Mouse (Mus musculus): ENCODE data around the gene Gbp4. TPM values are rescaled to one million over a fixed set of nuclear protein-coding genes. Genes with fewer than 3 reads are reported as not detected.
"Not testable (repeated sequence)": the region's sequence is repeated elsewhere in the genome, so short reads cannot be mapped to it uniquely, and the experiment has no call there.

The Gbp4 gene
- polyA plus RNA-seq, 1 experiment from 2014 or later = 1.2 TPM

- H3K27ac ChIP-seq (ENCODE audit: low read depth) = no peak overlapping the region
- H3K36me3 ChIP-seq (ENCODE audit: insufficient read depth) = no peaks in the 10 kb centered on the region
- H3K4me2 ChIP-seq = no peak overlapping the region
- ATAC-seq (ENCODE audit: insufficient read depth) (no peak), DNase-seq (no peak)
- no peak overlapping the region for H3K9ac ChIP-seq
- no peak for TF ChIP-seq CTCF (IDR thresholded peaks at IDR 0.05; ENCODE audit: low read depth)
- no peaks in the 10 kb centered on the region for H3K4me1 ChIP-seq (ENCODE audit: insufficient read depth)
- H3K27me3 ChIP-seq (ENCODE audit: insufficient read depth, low read length) = no peaks in the 10 kb centered on the region
- peaks cover 3% of the 10 kb centered on the region; the same call in 1 of the 2 replicates for H3K9me3 ChIP-seq (ENCODE audit: low read depth, low read length)
- H3K4me3 ChIP-seq (ENCODE audit: low read depth, low read length) = no peak overlapping the region
These were observed 57.5 kb downstream of the Gbp4 start for GRCm38 (mm10) chr5:105081900-105082299.

GRCm38 (mm10) chr5:105068356-105068755 lies 71.0 kb downstream of the Gbp4 start:
- H3K27ac ChIP-seq (ENCODE audit: low read depth); H3K27me3 ChIP-seq (ENCODE audit: insufficient read depth, low read length); H3K9me3 ChIP-seq (ENCODE audit: low read depth, low read length); H3K4me3 ChIP-seq (ENCODE audit: low read depth, low read length); H3K4me1 ChIP-seq (ENCODE audit: insufficient read depth); H3K4me2 ChIP-seq; DNase-seq; H3K36me3 ChIP-seq (ENCODE audit: insufficient read depth); H3K9ac ChIP-seq; ATAC-seq (ENCODE audit: insufficient read depth): not testable (repeated sequence)

Other genes with a start within 250 kb of the Gbp4 start
- 0.74 and 0.85 TPM in 2 replicates for gene Abcg3, start 156.9 kb downstream of the Gbp4 start, polyA plus RNA-seq (2014; fragmentation: Nextera tagmentation; extraction: Ambion mirVana)
- 2.6 and 2.7 TPM in 2 replicates for gene Gbp9, start within 50 bp of the Gbp4 start, polyA plus RNA-seq (2014; fragmentation: Nextera tagmentation; extraction: Ambion mirVana)
- gene Gbp8, start within 50 bp of the Gbp4 start, polyA plus RNA-seq (2014; fragmentation: Nextera tagmentation; extraction: Ambion mirVana) = 0.24 and 0.34 TPM in 2 replicates
- gene Gbp10, start 99.9 kb upstream of the Gbp4 start, polyA plus RNA-seq (2014; fragmentation: Nextera tagmentation; extraction: Ambion mirVana) = 0.26 TPM in 1 of 2 replicates, not detected in the other
- 0.29 TPM in 1 of 2 replicates, not detected in the other for gene Gm43302, start 154.1 kb upstream of the Gbp4 start, polyA plus RNA-seq (2014; fragmentation: Nextera tagmentation; extraction: Ambion mirVana)
- 1.0 and 1.6 TPM in 2 replicates for gene Gbp6, start 154.1 kb upstream of the Gbp4 start, polyA plus RNA-seq (2014; fragmentation: Nextera tagmentation; extraction: Ambion mirVana)